Mouse (Mus musculus): ENCODE data around the gene Styk1.

DNA sequence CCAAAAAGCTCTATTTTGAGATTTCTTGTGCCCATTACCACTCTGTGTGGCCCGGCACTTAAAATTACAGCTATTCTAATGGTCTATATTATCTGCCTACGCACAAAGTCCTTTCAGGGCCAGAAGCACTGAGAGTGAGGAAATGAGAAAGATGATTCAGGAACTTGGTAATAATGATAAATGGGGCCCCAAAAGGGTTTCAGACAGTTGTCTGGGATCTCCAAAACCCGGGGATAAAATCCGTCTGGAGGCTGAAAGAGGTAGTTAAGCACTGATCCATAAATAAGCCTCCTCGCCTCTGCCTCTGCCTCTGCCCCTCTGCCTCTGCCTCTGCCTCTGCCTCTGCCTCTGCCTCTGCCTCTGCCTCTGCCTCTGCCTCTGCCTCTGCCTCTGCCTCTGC lies 89.2 kb downstream of the Styk1 start:
- TF ChIP-seq CTCF (IDR thresholded peaks at IDR 0.05; ENCODE audit: low read depth) (no peak), EP300 (IDR thresholded peaks at IDR 0.05; ENCODE audit: low read depth) (no peak)
